Mouse (Mus musculus) gastrocnemius, adult 18-20 months (tissue): ENCODE measurements around the gene Ccr7. TPM values are rescaled to one million over a fixed set of nuclear protein-coding genes. Genes with fewer than 3 reads are reported as not detected.

Experiments used
- DNase-seq: peaks from one replicate; pipeline ENCODE4 v3.0.0; 2021; ENCODE audit warnings: low spot score
- total RNA-seq, 2 experiments: library from RNA; stranded (reverse); gene quantifications; 2 replicates each; pipeline ENCODE4 v1.2.3; 2021

Gene Ccr7
- total RNA-seq, 2 experiments from 2014 or later = not detected

DNA sequence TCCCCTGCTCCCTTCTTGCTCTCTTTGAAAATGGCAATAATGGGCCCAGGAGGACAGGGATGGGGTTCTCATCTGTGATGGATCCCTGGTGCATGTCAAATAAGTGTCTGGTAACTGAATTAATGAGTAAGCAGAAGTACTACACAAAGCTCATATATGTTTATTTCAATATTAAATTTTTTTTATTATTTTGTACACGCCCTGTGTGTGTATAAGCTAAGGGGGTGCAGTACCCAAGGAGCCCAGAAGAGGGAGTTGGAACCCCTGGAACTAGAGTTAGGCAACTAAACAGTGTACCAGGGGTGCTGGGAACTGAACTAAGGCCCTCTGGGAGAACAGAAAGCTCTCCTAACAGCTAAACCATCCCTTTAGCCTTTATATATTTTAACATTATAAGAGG lies 36.5 kb downstream of the Ccr7 start:
- DNase-seq = no peak

DNA sequence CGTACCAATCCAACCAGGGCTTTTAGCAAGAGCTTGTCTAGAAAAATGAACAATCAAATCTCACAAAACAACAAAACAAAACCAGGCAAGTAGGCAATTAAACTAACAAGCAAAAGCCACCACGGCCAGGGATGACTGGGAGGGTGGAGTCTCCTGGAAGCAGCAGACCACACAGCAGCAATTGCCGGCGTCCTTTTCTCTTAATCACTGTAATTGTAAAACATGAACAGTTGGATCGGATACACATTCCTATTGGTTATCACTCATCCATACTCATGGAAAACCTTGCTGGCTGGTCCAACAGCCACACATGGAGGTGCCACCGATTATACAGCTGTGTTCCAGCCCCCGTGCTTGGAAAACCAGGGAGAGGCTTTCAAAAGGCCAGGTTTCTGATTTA lies 37.0 kb downstream of the Ccr7 start:
- DNase-seq = no peak

- DNase-seq = no peak
Observed at GRCm38 (mm10) chr11:99115940-99116339, 38.9 kb downstream of the Ccr7 start.

- no peak for DNase-seq
Observed at GRCm38 (mm10) chr11:99113111-99113510, 41.8 kb downstream of the Ccr7 start.

GRCm38 (mm10) chr11:99112700-99113099 lies 42.2 kb downstream of the Ccr7 start:
- no peak for DNase-seq

DNA sequence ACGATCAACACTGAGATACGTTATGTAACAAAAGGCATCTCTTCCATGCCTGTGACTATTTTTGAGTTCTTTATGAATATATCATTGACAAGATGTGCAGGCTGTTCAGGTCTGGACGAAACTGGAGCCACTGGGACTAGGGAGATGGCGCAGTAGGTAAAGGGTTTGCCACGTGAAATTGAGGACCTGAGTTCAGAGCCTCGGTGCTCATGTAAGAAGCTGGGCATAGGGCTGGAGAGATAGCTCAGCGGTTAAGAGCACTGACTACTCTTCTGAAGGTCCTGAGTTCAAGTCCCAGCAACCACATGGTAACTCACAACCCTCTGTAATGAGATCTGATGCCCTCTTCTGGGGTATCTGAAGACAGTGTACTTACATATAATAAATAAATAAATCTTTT lies 43.2 kb downstream of the Ccr7 start:
- no peak for DNase-seq

DNA sequence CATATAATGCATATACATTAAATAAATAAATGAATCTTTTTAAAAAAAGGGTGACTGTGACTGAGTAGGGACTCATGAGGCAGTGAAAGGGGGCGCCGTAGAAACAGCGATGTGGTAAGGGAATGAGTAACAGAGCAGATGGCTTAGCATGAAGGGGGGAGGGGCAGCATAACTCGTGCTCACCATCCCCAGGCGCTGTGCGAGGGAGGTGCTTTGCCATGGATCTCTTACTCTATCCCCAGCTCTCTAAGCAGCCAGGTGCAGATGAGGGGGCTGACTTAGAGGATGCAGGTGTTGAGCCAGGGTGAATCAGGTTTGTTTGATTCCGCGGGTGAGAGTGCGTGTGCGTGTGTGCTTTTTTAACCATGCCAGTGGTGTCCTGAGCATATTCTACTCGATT lies 43.7 kb downstream of the Ccr7 start:
- no peak for DNase-seq

- no peak for DNase-seq
Observed at GRCm38 (mm10) chr11:99110370-99111110, 44.3 kb downstream of the Ccr7 start.

GRCm38 (mm10) chr11:99108296-99108695 lies 46.6 kb downstream of the Ccr7 start:
- no peak for DNase-seq

DNA sequence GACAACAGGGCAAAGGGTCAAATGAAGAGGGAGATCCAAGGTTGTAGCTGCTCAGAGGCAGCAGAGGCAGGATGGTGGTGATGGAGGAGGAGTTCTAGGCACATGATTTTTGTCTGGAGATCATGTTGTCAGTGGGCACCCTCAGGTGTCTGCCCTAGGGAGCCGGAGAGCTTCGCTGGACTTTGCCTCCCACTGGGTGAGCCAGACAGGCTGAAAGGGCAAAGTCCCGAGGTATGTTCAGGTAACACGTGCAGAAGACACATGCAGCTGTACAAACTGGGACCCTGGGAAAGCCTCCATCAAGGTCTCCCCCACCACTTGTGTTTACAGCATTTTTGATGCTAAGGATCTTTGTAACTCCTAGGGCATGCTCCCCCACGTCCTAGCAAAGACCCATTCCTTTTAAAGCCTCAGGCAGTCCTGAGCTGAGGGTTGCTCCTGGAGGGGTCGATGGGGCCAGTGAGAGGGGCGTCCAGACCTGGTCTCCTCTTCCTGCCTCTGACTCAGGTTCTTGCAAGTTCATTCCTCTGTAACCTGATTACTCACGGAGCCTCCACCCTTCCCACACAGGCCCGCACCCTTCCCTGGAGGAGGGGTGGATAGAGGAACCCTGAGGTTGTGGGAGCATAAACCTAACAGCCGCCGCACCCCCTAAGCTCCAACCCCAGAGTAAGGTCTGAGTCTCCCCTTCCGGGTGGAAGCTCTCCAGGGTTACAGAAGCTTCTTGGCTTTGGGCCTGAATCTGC lies 48.7 kb downstream of the Ccr7 start:
- DNase-seq = no peak

DNA sequence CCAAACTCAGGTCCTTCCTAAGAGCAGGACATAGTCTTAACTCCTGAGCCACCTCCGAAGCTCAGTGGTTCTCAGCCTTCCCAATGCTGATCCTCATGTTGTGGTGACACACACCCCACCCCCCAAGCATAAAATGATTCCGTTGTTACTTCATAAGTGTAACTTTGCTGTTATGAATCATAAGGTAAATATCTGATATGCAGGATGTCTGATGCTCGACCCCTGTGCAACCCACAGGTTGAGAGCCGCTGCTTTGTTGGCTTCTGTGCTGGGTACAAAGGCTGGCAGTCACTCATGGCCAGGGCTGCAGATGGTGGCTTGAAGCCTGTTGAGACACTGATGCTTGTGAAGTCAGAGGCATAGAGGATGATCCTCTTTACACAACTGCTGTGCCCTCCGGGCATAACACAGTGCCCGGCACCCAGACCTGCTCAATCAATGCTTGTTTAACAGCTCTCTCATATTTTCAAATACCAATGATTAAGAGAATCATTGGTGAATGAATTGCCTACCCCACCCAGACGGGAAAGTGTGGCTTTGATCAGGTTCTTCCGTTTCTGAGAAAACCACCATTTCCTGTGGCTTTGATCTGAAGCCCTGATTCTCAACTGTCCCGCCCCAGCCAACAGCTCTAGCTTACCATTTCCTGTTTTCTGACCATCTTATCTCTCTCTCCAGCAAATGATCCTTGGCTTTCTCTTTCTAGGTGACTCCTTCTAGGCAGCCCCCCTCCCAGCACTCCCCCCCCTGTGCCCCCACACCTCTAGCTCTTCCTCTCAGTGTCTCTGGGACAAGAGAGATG lies 50.1 kb downstream of the Ccr7 start:
- no peak for DNase-seq

- no peak for DNase-seq
Observed at GRCm38 (mm10) chr11:99102575-99103270, 52.2 kb downstream of the Ccr7 start.

DNA sequence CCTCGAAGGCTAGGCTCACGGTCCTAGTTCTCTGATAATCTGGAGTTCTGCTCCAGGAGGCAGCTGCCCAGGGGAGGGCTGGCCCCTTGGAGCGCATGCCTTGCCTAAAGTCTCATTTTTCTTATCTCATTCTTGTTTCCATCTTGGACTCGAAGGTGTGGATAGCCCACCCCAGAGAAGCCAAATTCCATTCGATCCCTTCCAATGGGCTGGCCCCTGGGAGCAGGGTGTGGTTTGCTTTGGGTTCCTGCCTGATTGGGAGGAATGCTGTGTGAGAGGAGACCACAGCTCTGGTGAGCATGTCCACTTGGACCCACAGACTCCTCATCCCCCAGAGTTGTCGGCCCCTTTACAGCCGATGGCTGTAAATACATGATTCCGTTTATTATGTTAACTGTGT lies 53.2 kb downstream of the Ccr7 start:
- DNase-seq = peak; percentile 11

DNA sequence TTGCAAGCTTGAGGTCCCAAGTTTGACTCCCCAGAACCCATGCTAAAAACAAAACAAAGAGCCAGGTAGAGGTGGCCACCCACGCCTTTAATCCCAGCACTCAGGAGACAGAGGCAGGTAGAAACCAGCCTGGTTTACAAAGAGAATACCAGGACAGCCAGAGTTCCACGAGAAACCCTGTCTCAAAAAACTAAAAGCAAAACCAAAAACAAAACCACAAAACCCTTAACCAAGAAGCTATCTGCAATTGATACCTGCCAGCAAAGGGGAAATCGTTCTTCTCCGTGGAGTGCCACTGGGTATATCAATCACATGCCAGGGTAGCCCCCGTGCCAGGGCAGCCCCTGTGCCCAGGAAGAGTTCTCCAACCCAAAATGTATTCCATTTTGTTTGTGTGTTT lies 54.7 kb downstream of the Ccr7 start:
- DNase-seq = no peak

GRCm38 (mm10) chr11:99099516-99099915 lies 55.4 kb downstream of the Ccr7 start:
- peak; percentile 32 for DNase-seq

DNA sequence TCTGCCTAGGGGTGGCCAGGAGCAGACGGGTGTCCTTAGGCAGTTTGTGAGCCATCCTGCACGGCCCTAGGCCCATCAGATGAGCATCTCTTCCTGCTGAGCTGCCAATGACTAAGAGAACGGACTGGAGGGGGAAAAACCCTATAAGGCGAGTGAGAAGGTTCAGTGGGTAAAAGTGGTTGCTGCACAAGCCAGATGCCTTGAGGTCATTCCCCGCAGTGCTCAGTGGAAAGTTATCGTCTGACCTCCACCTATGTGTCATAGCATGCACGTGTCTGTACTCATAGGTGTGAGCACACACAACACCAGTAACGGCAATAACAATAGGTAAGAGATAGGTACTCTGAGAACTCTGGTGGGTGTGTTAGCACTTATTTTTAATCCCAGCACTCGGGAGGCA lies 56.0 kb downstream of the Ccr7 start:
- DNase-seq = no peak

GRCm38 (mm10) chr11:99096996-99097774 lies 57.7 kb downstream of the Ccr7 start:
- no peak for DNase-seq

DNA sequence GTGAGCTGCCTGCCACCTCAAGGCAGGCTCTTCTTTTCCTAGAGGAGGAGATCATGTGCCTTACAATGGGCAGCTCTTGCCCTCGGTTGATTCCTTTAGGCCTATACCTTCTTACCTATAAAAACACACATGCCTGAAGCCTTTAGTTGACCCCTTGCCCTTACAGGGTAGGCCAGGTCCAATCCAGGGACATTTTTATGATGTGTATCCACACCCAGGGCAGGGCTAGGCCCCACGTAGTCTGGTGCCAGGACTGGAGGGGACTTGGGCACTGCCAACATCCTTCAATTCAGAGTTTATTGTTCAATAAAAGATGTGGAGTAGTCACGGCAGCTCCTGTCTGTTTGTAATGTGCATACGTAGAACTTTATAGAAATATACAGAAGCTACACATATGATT lies 58.5 kb downstream of the Ccr7 start:
- no peak for DNase-seq

DNA sequence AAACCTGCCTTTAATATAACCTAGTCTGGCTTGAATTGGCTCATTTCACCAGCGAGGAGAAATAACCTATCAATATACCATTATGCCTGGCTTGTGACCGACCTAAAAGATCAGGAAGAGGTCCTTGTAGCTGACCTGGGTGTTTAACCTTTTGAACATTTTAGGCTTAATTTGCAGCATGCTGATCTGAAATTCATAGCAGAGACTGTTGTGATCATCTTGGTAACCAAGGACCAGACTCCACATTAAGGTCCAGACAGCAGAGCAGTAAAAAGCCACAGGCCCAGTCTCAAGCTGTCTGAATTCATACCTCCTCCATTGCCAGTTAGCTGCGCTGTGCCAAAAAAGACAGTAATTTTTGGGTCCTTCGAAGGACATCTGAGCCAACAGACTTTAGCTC lies 59.1 kb downstream of the Ccr7 start:
- DNase-seq = no peak

DNA sequence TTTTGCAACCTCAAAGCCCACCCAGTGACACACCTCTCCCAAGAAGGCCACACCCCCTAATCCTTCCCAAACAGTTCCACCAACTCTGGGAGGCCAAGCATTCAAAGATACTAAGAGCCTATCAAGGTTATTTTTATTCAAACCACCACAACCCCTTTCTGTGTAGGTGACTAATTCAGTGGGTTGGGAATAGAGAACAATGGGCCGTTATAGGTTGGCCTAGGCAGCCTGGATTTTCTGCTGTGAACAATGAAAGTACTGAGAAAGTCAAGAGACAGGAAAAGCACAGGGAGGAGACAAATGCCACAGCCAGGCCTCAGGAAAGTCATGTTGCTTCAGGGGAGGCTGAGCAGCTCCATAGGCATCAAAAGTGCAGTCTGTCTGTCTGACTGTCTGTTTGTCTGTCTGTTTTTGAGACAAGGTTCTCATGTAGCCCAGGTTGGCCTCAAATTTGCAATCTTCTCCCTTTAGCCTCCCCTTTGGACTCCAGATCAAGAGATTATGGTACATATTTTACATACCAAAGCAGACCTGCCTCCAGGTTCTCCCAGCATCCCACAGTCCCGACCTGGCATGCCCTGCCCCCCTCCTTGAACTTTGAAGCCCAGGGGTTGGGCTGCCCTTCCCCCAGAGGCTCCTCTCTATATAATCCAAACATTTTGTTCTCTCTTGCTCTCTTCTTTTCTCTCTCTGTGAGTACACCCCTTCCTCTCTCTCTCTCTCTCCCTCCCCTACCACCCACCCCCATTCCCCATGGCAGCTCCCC lies 59.8 kb downstream of the Ccr7 start:
- no peak for DNase-seq
